Mouse (Mus musculus): ENCODE results near the gene Cpn1. TPM values are rescaled to one million over a fixed set of nuclear protein-coding genes. Genes with fewer than 3 reads are reported as not detected.

Gene Cpn1
- polyA plus RNA-seq, 1 experiment: 1.4 TPM

DNA sequence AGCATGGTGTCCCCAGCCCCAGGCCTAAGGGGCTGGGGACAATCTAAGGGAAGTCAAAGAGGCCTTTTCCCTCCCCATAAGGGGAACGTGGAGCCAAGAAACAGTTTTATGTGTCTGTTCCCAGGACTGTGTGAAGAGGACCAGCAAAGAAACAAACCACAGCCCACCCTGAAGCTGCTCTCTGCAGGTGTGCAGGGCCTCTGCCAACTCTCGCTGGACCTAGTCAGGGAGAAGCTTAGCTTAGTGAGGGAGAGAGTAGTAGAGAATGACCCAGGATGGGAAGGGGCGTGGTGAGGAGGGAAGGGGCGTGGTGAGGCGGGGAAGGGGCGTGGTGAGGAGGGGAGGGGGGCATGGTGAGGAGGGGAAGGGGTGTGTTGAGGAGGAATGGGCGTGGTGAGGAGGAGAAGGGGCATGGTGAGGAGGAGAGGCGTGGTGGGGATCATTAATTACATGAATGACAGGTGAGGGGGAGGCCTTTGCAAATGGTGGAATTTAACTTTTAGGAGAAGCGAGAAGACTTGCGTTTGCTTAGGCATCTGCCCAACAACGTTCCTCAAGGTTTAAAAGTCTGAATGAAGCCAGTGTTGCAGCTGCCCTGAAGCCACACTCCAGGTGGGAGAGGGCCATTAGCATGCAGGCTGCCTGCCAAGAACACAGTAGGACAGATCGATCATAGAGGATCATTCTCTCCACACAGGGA is 37.1 kb downstream of the Cpn1 start:
- Histone ChIP-seq H3K27ac (ENCODE audit: insufficient read depth, low read length) (no peak overlapping the region), H3K27me3 (ENCODE audit: control insufficient read depth, insufficient read depth, low read length) (0 out of 2 replicates have a peak, but pooled peaks cover 2% of the 10 kb centered on the region), H3K4me3 (ENCODE audit: extremely low read depth, insufficient read depth, insufficient read length) (no peak overlapping the region), H3K4me1 (ENCODE audit: control insufficient read depth, insufficient read depth, insufficient read length) (no peaks in the 10 kb centered on the region), H3K36me3 (ENCODE audit: control insufficient read depth, insufficient read depth, low read length) (no peaks in the 10 kb centered on the region)
- WGBS: 36% methylated on average over 11 of the region's 12 CpGs
- no peak for TF ChIP-seq POLR2A (IDR thresholded peaks at IDR 0.05; ENCODE audit: low read depth, low read length)
- no peak for TF ChIP-seq CTCF (IDR thresholded peaks at IDR 0.05; ENCODE audit: extremely low read depth, insufficient read depth, insufficient read length, insufficient replicate concordance)
- DNase-seq (ENCODE audit: low read depth in 1 of 2, low spot score in 2 of 2): no peak

- no peak for DNase-seq (ENCODE audit: low read depth in 1 of 2, low spot score in 2 of 2)
Observed at GRCm38 (mm10) chr19:43944566-43944965, 41.8 kb downstream of the Cpn1 start.

GRCm38 (mm10) chr19:43943076-43943475 is 43.3 kb downstream of the Cpn1 start:
- Histone ChIP-seq H3K4me1 (ENCODE audit: control insufficient read depth, insufficient read depth, insufficient read length) (peaks cover 2% of the 10 kb centered on the region), H3K27me3 (ENCODE audit: control insufficient read depth, insufficient read depth, low read length) (no peaks in the 10 kb centered on the region), H3K4me3 (ENCODE audit: extremely low read depth, insufficient read depth, insufficient read length) (no peak overlapping the region), H3K27ac (ENCODE audit: insufficient read depth, low read length) (no peak overlapping the region), H3K36me3 (ENCODE audit: control insufficient read depth, insufficient read depth, low read length) (no peaks in the 10 kb centered on the region)
- 86% methylated on average over 16 of the region's 16 CpGs for WGBS
- DNase-seq (ENCODE audit: low read depth in 1 of 2, low spot score in 2 of 2): no peak
- TF ChIP-seq POLR2A (IDR thresholded peaks at IDR 0.05; ENCODE audit: low read depth, low read length): no peak
- no peak for TF ChIP-seq CTCF (IDR thresholded peaks at IDR 0.05; ENCODE audit: extremely low read depth, insufficient read depth, insufficient read length, insufficient replicate concordance)

More at GRCm38 (mm10) chr19:43944566-43944965, 41.8 kb downstream of the Cpn1 start:
- no peak for TF ChIP-seq POLR2A (IDR thresholded peaks at IDR 0.05; ENCODE audit: low read depth, low read length)
- TF ChIP-seq CTCF (IDR thresholded peaks at IDR 0.05; ENCODE audit: extremely low read depth, insufficient read depth, insufficient read length, insufficient replicate concordance): no peak
- H3K36me3 ChIP-seq (ENCODE audit: control insufficient read depth, insufficient read depth, low read length): no peaks in the 10 kb centered on the region
- H3K4me1 ChIP-seq (ENCODE audit: control insufficient read depth, insufficient read depth, insufficient read length): peaks cover 2% of the 10 kb centered on the region
- H3K27ac ChIP-seq (ENCODE audit: insufficient read depth, low read length): no peak overlapping the region
- WGBS: 92% methylated on average over 8 of the region's 8 CpGs
- H3K27me3 ChIP-seq (ENCODE audit: control insufficient read depth, insufficient read depth, low read length): 0 out of 2 replicates have a peak, but pooled peaks cover under 1% of the 10 kb centered on the region
- H3K4me3 ChIP-seq (ENCODE audit: extremely low read depth, insufficient read depth, insufficient read length): no peak overlapping the region

DNA sequence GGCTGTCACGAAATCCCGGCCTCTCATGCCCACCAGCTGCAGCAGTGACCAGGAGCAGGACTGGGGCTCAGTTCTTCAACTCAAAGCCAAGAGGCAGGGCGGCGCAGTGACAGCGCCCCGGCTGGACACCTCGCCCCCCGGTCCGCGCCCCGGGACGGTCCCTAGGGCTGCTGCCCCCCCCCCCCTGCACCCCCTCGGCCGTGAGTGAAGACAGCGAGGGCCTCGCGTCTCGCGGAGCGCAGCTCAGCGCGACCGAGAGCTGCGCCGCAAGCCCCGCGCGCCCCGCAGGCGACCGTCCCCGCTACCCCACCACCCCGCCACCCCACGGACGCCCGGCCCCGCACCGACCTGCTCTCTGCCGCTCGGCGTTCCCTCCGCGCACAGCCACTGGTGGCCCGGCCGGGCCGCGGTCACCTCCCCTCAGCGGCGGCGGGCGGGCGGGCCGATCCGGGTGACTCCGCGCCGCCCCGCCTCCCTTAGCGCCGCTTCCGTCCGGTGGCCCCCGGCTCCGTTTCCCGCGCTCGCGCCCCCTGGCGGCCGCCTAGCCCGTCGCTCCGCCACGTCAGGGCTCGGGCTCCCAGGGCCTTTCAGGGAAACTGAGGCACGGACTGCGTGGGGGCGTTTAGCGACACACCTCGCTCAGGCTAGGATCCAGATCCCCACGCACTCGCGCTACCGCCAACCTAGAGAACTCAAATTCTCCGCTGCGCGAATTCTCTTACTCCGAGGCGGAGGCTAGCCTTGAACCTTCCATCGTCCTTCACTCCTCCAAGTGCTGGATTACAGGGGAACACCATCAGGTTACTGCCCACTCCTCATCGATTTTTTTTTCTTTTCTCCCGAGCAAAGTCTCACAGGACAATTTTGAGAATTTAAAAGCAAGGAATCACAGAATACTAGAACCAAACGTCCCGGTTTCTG is 46.3 kb downstream of the Cpn1 start, which contains the start of gene Dnmbp:
Gene Dnmbp, minus strand, starts transcription at position 423 of the 921 bp plus-strand sequence.
- peak within 1 kb of the TSS; percentile 69 for H3K4me3 ChIP-seq (ENCODE audit: extremely low read depth, insufficient read depth, insufficient read length)
- H3K27me3 ChIP-seq (ENCODE audit: control insufficient read depth, insufficient read depth, low read length): no peaks in the 10 kb centered on the region
- H3K4me1 ChIP-seq (ENCODE audit: control insufficient read depth, insufficient read depth, insufficient read length): peaks cover 2% of the 10 kb centered on the region
- DNase-seq (ENCODE audit: low read depth in 1 of 2, low spot score in 2 of 2): peak; percentile 49 to 81
- WGBS: 5% methylated on average over 70 of the region's 94 CpGs
- H3K27ac ChIP-seq (ENCODE audit: insufficient read depth, low read length): no peak within 1 kb of the TSS
- TF ChIP-seq CTCF (IDR thresholded peaks at IDR 0.05; ENCODE audit: extremely low read depth, insufficient read depth, insufficient read length, insufficient replicate concordance): peak; percentile 66; the same call in 1 of the 2 replicates
- TF ChIP-seq POLR2A (IDR thresholded peaks at IDR 0.05; ENCODE audit: low read depth, low read length): no peak
- H3K36me3 ChIP-seq (ENCODE audit: control insufficient read depth, insufficient read depth, low read length): no peaks in the 10 kb centered on the region

GRCm38 (mm10) chr19:43939171-43939768 is 47.1 kb downstream of the Cpn1 start:
- WGBS: 19% methylated on average over 16 of the region's 16 CpGs
- H3K36me3 ChIP-seq (ENCODE audit: control insufficient read depth, insufficient read depth, low read length): no peaks in the 10 kb centered on the region
- H3K4me3 ChIP-seq (ENCODE audit: extremely low read depth, insufficient read depth, insufficient read length): peak overlapping the region; percentile 69
- no peak overlapping the region for H3K27ac ChIP-seq (ENCODE audit: insufficient read depth, low read length)
- TF ChIP-seq POLR2A (IDR thresholded peaks at IDR 0.05; ENCODE audit: low read depth, low read length): no peak
- TF ChIP-seq CTCF (IDR thresholded peaks at IDR 0.05; ENCODE audit: extremely low read depth, insufficient read depth, insufficient read length, insufficient replicate concordance): no peak
- peaks cover 2% of the 10 kb centered on the region for H3K4me1 ChIP-seq (ENCODE audit: control insufficient read depth, insufficient read depth, insufficient read length)
- DNase-seq (ENCODE audit: low read depth in 1 of 2, low spot score in 2 of 2): no peak
- H3K27me3 ChIP-seq (ENCODE audit: control insufficient read depth, insufficient read depth, low read length): no peaks in the 10 kb centered on the region

- no peaks in the 10 kb centered on the region for H3K27me3 ChIP-seq (ENCODE audit: control insufficient read depth, insufficient read depth, low read length)
- H3K36me3 ChIP-seq (ENCODE audit: control insufficient read depth, insufficient read depth, low read length): no peaks in the 10 kb centered on the region
- H3K27ac ChIP-seq (ENCODE audit: insufficient read depth, low read length): no peak overlapping the region
- TF ChIP-seq POLR2A (IDR thresholded peaks at IDR 0.05; ENCODE audit: low read depth, low read length): no peak
- TF ChIP-seq CTCF (IDR thresholded peaks at IDR 0.05; ENCODE audit: extremely low read depth, insufficient read depth, insufficient read length, insufficient replicate concordance): no peak
- H3K4me1 ChIP-seq (ENCODE audit: control insufficient read depth, insufficient read depth, insufficient read length): peaks cover 2% of the 10 kb centered on the region
- WGBS: 67% methylated on average over 11 of the region's 11 CpGs
- no peak for DNase-seq (ENCODE audit: low read depth in 1 of 2, low spot score in 2 of 2)
- no peak overlapping the region for H3K4me3 ChIP-seq (ENCODE audit: extremely low read depth, insufficient read depth, insufficient read length)
Observed at GRCm38 (mm10) chr19:43938355-43938754, 48.0 kb downstream of the Cpn1 start.
